In the genomic region with DNA sequence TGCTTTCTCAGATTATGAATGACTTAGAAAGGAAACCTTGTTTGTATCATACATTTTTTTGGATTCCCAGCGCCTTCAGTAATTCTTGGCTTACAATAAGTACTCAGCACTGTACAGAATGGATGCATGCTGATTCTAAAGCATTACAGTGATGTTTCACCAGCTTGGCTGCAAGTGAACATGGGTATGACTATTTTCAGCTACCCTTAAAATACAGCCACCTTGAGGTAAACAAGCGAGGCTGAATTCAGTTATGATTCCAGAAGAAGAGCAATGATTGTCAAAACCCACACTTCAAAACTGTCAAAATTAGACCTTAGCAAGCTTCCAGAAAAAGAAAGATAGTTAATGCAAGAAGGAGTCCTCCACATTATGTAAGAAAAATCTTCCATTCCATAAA, we compare ENCODE assay signal across 21 mouse cellular contexts.
"Had no signal": no experiment of that assay in that cellular context is flagged by ENCODE, and none has a peak within 500 bp of the region (broad histone marks: within the 10 kb centered on the region; RNA-seq: fewer than 3 reads in every experiment).

No protein-coding gene starts in this region.

- DNase-seq: cerebellum, adult 8-10 months; cerebellum, adult 9-10 months; cerebellum, adult 9-11 months; cerebellum, postnatal 10 days; cerebellum, postnatal 14 days; cerebellum, postnatal 25 days; cerebellum, postnatal 36 days; embryo, embryonic 11 days; forebrain, postnatal 0 days; gastrocnemius, adult 2 months; gastrocnemius, postnatal 10 days; gastrocnemius, postnatal 14 days; gastrocnemius, postnatal 25 days; gastrocnemius, postnatal 36 days; heart, adult 11 months; heart, adult 18-20 months; heart, adult 2 months had no signal

- ATAC-seq: forebrain, embryonic 13.5 days; forebrain, embryonic 14.5 days; forebrain, embryonic 15.5 days; forebrain, embryonic 16.5 days; forebrain, postnatal 0 days had no signal
